Mouse (Mus musculus) cortical plate, adult 2 months (tissue): ENCODE results near the gene Cplx3. TPM values are rescaled to one million over a fixed set of nuclear protein-coding genes. Genes with fewer than 3 reads are reported as not detected.
A peak's percentile ranks its signal among the peaks of the same experiment; 100 is the strongest.

Source experiments
- H3K27ac ChIP-seq: fragments of 200-500 bp; 2 replicates; pipeline ENCODE4 v1.5.1; 2012; ENCODE audit warnings: low read length, control low read depth, inconsistent platforms; ENCODE audit not compliant: insufficient read depth
- H3K4me1 ChIP-seq: fragments of 200-500 bp; 2 replicates; pipeline ENCODE4 v1.6.1; 2011; ENCODE audit warnings: low read length; ENCODE audit not compliant: control insufficient read depth, insufficient read depth
- H3K4me3 ChIP-seq: fragments of 200-500 bp; 2 replicates; pipeline ENCODE4 v1.5.1; 2011; ENCODE audit warnings: mild to moderate bottlenecking, low read length, control low read depth; ENCODE audit not compliant: insufficient read depth
- CTCF ChIP-seq: fragments of 200-500 bp; IDR thresholded peaks from 2 replicates; pipeline ENCODE4 v1.5.1; 2011; ENCODE audit warnings: mild to moderate bottlenecking, control low read depth, low read length; ENCODE audit not compliant: insufficient read depth; ENCODE audit errors: extremely low read depth
- POLR2A ChIP-seq: fragments of 200-500 bp; IDR thresholded peaks from 2 replicates; pipeline ENCODE4 v1.6.1; 2011; ENCODE audit warnings: mild to moderate bottlenecking, low read length, control low read depth; ENCODE audit not compliant: insufficient read depth; ENCODE audit errors: extremely low read depth
- polyA plus RNA-seq: library from polyadenylated mRNA; depleted of rRNA; stranded (reverse); fragments of >200 nt; gene quantifications from 2 replicates; pipeline ENCODE4 v1.2.3, GENCODE M21; 2012; rRNA removed

Gene Cplx3
- polyA plus RNA-seq = 44.6 and 48.1 TPM in 2 replicates

GRCm38 (mm10) chr9:57606139-57606851 lies at the start of gene Cplx3:
Gene Cplx3, minus strand, starts transcription at chr9:57606281.
- TF ChIP-seq CTCF = no peak
- no peak for TF ChIP-seq POLR2A

GRCm38 (mm10) chr9:57655749-57656148 lies 49.7 kb upstream of the Cplx3 start:
- no peak overlapping the region for H3K4me3 ChIP-seq
- TF ChIP-seq POLR2A (no peak), CTCF (peak; percentile 94)
- no peak overlapping the region for H3K27ac ChIP-seq
- no peaks in the 10 kb centered on the region for H3K4me1 ChIP-seq

More at GRCm38 (mm10) chr9:57606139-57606851, at the start of gene Cplx3:
- Histone ChIP-seq H3K4me1 (0 out of 2 replicates have a peak, but pooled peaks cover 1% of the 10 kb centered on the region), H3K27ac (no peak within 1 kb of the TSS), H3K4me3 (peak within 1 kb of the TSS; percentile 3; the same call in 1 of the 2 replicates)

- no peak for TF ChIP-seq CTCF
- TF ChIP-seq POLR2A = no peak
- Histone ChIP-seq H3K4me1 (no peaks in the 10 kb centered on the region), H3K27ac (no peak overlapping the region), H3K4me3 (no peak overlapping the region)
Observed at GRCm38 (mm10) chr9:57654966-57655365, 48.9 kb upstream of the Cplx3 start.

GRCm38 (mm10) chr9:57653283-57653682 lies 47.2 kb upstream of the Cplx3 start, which contains the start of gene Csk:
Gene Csk, minus strand, starts transcription at chr9:57653631.
- TF ChIP-seq POLR2A (no peak), CTCF (no peak)
- Histone ChIP-seq H3K27ac (no peak within 1 kb of the TSS), H3K4me3 (no peak within 1 kb of the TSS), H3K4me1 (no peaks in the 10 kb centered on the region)

GRCm38 (mm10) chr9:57652855-57653254 lies 46.8 kb upstream of the Cplx3 start:
- Histone ChIP-seq H3K4me3 (no peak overlapping the region), H3K4me1 (no peaks in the 10 kb centered on the region), H3K27ac (no peak overlapping the region)
- TF ChIP-seq CTCF (no peak), POLR2A (no peak)

- Histone ChIP-seq H3K4me3 (no peak overlapping the region), H3K4me1 (no peaks in the 10 kb centered on the region), H3K27ac (no peak overlapping the region)
- TF ChIP-seq CTCF = no peak
- no peak for TF ChIP-seq POLR2A
Observed at GRCm38 (mm10) chr9:57652351-57652750, 46.3 kb upstream of the Cplx3 start.

- no peak overlapping the region for H3K27ac ChIP-seq
- TF ChIP-seq POLR2A (no peak), CTCF (no peak)
Observed at GRCm38 (mm10) chr9:57650786-57651311, 44.8 kb upstream of the Cplx3 start.

GRCm38 (mm10) chr9:57650130-57650785 lies 44.2 kb upstream of the Cplx3 start:
- TF ChIP-seq CTCF = no peak
- no peak for TF ChIP-seq POLR2A
- no peak overlapping the region for H3K27ac ChIP-seq
- no peaks in the 10 kb centered on the region for H3K4me1 ChIP-seq
- H3K4me3 ChIP-seq = no peak overlapping the region

More at GRCm38 (mm10) chr9:57650786-57651311, 44.8 kb upstream of the Cplx3 start:
- no peak overlapping the region for H3K4me3 ChIP-seq
- H3K4me1 ChIP-seq = no peaks in the 10 kb centered on the region

- Histone ChIP-seq H3K4me1 (peaks cover 8% of the 10 kb centered on the region), H3K4me3 (no peak overlapping the region), H3K27ac (no peak overlapping the region)
- TF ChIP-seq CTCF (no peak), POLR2A (no peak)
Observed at GRCm38 (mm10) chr9:57647286-57648108, 41.4 kb upstream of the Cplx3 start.
